Mouse (Mus musculus) splenic B cell, adult 2 months (primary cell): ENCODE data around the gene Aff1.

Experiments
- DNase-seq: peaks from one replicate; pipeline ENCODE4 v3.0.0-alpha.2; 2011; ENCODE audit warnings: low read depth, low spot score
- H3K27me3 ChIP-seq: 2 replicates; pipeline ENCODE4 v1.6.1; 2012; ENCODE audit warnings: mild to moderate bottlenecking, low read length, moderate library complexity, mixed read lengths; ENCODE audit not compliant: control insufficient read depth, poor library complexity, insufficient read depth, severe bottlenecking
- H3K36me3 ChIP-seq: 2 replicates; pipeline ENCODE4 v1.6.1; 2012; ENCODE audit warnings: mild to moderate bottlenecking, low read length, moderate library complexity, mixed read lengths; ENCODE audit not compliant: control insufficient read depth, poor library complexity, insufficient read depth, severe bottlenecking

Aff1 gene

DNA sequence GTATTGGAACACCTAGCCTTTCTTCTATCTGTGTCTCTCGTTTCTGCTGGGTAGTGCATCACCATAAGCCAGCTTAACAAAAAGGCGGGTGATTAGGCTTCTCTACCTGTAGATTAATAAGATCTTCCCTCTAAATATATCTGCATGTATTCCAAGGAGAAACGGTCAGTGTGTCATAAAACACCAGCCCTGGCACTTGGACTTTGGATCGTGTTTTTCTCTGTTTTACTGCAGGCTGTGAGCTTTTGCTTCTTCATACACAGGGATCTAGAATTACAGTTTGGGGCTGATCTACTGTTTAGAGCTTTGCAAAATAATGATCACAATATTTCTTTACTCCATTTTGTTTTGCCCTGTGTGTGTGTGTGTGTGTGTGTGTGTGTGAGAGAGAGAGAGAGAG, 84.7 kb downstream of the Aff1 start:
- Histone ChIP-seq H3K27me3 (no peaks in the 10 kb centered on the region), H3K36me3 (peaks cover 5% of the 10 kb centered on the region)
- no peak for DNase-seq

- peak; percentile 60 for DNase-seq
- Histone ChIP-seq H3K36me3 (peaks cover 5% of the 10 kb centered on the region), H3K27me3 (no peaks in the 10 kb centered on the region)
Observed at GRCm38 (mm10) chr5:103777446-103777845, 85.3 kb downstream of the Aff1 start.

DNA sequence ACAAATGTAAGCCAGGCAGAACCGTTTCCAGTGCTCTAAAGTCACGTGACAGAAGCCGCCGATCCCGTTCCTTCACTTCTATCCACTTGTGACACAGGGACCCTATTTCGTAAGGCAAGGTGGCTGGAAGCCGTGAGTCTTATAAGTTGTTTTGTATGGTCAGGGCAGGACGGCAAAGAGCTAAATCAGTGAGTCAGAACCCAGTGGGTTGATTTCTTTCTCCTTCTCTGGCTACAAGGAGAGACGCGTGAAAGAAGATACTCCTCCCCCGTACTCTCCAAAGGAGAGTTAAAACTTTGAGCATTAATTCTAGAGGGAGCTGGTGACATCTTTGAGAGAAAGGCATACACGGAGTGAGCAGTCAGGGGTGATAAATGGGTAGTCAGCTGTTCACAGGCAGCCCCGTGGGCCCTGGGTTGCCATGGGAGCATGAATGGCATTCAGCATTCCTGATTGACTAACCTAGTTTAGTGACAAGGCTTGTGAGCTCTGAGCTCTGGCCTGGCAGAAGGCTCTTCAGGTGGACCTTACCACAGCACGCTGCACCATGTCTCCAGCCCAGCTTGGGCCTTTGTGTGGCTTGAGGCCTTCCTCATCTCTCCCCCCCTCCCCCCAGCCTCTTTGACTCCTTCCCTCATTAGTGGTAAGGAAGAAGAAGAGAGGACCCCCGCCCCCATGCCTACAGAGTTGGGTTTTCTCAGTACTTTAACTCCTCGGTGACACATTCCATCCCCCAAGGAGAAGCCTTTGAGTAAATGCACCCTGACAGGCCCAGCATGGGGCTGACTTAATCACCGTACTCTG, 86.3 kb downstream of the Aff1 start:
- H3K36me3 ChIP-seq: peaks cover 5% of the 10 kb centered on the region
- H3K27me3 ChIP-seq: no peaks in the 10 kb centered on the region
- DNase-seq: peak; percentile 30

DNA sequence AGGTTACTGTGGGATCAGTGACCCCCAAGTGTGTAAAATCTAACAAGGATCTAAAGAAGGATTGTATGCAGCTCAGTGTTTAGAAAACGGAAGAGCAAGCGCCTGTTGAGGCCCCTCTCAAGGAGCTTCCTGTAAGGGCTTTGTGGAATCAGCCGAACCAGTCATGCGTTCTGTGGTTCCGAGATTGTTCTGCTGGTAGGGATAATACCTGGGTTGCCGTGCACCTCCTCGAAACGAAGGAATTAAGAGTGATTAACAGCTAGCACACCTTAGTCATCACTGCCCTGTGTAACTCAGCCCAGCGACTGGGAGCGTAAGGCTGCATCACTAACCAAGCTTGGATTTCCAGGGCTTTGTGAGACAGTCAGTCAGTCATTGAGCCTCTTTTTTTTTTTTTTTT, 87.7 kb downstream of the Aff1 start:
- Histone ChIP-seq H3K27me3 (no peaks in the 10 kb centered on the region), H3K36me3 (peaks cover 11% of the 10 kb centered on the region)
- peak; percentile 50 for DNase-seq

GRCm38 (mm10) chr5:103780266-103780665, 88.1 kb downstream of the Aff1 start:
- peaks cover 13% of the 10 kb centered on the region for H3K36me3 ChIP-seq
- H3K27me3 ChIP-seq: no peaks in the 10 kb centered on the region
- DNase-seq: no peak

DNA sequence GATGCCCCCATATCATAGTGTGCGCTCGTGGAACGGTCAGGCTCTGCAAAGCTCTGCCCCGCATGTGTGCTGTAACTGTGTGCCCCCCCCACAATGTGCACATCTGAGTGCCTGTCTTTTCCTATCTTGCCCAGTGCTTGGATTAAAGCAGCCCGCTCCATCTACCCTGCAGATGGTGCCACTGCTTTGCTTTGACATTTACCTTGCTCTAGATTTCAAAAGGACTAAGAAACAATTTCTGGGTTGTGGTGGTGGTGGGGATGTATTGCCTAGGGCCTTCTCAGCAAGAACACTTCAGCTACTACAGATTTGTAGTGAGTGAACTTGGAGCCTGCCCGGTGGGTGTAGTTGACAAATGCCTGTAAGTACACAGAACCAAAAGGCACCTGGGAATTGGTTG, 88.7 kb downstream of the Aff1 start:
- Histone ChIP-seq H3K27me3 (no peaks in the 10 kb centered on the region), H3K36me3 (peaks cover 13% of the 10 kb centered on the region)
- DNase-seq: no peak

- DNase-seq: no peak
- Histone ChIP-seq H3K36me3 (peaks cover 22% of the 10 kb centered on the region), H3K27me3 (no peaks in the 10 kb centered on the region)
Observed at GRCm38 (mm10) chr5:103783086-103783668, 91.0 kb downstream of the Aff1 start.

GRCm38 (mm10) chr5:103786096-103786495, 93.9 kb downstream of the Aff1 start:
- H3K27me3 ChIP-seq: no peaks in the 10 kb centered on the region

DNA sequence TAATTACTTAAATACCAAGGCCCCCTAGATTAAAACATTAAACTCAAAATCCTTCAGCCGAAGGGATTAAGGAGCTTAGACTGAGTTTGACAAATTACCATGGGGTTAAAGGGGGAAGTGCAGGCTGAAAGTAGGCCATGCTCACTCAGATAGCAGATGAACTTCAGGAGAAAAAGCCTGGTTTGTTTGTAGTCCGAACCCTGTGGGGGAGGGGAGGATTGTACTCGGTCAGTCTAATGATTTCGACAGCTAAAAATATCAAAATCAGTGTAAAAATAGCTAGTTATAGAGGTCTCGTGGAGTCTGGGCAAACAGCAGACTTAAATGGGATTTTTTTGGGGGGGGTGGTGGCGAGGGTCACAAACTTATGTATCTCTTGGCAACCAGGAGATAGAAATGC, 96.3 kb downstream of the Aff1 start:
- peaks cover 28% of the 10 kb centered on the region for H3K36me3 ChIP-seq
- no peak for DNase-seq
- no peaks in the 10 kb centered on the region for H3K27me3 ChIP-seq

More at GRCm38 (mm10) chr5:103786096-103786495, 93.9 kb downstream of the Aff1 start:
- H3K36me3 ChIP-seq: peaks cover 23% of the 10 kb centered on the region
- no peak for DNase-seq

- Histone ChIP-seq H3K27me3 (no peaks in the 10 kb centered on the region), H3K36me3 (peaks cover 28% of the 10 kb centered on the region)
- no peak for DNase-seq
Observed at GRCm38 (mm10) chr5:103788976-103789375, 96.8 kb downstream of the Aff1 start.

DNA sequence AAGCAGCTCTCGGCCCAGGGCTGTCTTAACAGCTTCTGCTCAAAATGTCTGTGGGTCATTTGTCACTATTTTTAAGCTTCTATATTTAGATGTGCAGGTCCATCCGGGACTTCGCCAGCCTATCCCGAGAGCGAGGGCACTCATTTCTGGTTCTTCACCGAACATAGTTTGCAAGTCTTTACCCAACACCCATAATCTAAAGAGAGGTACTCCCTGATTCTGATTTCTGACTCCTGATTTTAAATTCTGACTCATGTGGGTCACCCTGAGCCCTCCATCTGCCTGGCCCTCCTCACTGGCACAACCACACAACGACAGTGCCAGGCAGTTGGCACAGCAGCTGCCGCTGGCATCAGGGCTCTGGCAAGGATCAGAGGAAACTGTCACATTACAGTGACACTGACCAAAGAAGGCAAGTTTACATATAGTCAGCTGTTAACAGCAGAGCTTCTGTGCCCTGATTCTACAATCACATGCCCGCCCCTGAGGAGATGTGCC, 97.5 kb downstream of the Aff1 start:
- no peaks in the 10 kb centered on the region for H3K27me3 ChIP-seq
- peaks cover 22% of the 10 kb centered on the region for H3K36me3 ChIP-seq
- DNase-seq: no peak

DNA sequence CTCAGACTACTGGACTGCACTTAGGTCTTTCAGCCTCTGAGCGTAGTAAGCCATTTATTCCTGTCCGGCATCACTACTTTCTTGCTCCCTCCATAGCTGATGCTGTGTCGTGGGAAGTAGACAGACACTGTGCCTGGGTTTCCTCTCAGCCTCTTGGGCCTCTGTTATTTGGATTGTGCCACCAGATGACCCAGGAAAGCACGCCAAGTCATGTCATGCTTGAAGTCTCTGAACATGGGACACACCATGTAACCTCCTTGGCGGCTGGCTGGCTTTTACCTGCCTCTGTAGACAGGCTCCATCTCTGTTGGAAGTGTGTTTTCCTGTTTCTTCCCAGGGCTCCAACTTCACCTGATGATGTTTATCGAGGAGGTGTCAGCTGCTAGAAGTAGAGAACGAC, 99.6 kb downstream of the Aff1 start:
- no peak for DNase-seq
- Histone ChIP-seq H3K27me3 (no peaks in the 10 kb centered on the region), H3K36me3 (peaks cover 16% of the 10 kb centered on the region)

DNA sequence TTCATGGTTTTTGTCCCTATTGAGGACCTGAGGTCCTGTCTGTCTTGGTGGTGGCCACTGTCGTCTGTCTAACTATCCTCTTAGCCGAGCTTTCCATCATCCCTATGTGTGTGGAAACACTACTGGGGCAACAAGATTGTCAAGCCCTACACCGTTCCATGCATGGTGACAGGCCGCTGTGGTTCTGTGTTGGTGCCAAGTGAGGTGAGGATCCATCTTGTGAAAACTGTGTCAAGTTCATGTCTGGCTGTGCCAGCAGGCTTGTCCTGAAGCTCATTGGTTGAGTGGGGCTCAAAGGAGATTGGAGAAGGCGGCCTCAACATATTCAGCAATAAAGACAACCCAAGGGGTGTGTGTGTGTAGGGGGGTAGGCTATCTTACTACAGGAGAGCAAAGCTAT, 102.9 kb downstream of the Aff1 start:
- H3K27me3 ChIP-seq: no peaks in the 10 kb centered on the region
- peaks cover 12% of the 10 kb centered on the region; the same call in 1 of the 2 replicates for H3K36me3 ChIP-seq
- no peak for DNase-seq

DNA sequence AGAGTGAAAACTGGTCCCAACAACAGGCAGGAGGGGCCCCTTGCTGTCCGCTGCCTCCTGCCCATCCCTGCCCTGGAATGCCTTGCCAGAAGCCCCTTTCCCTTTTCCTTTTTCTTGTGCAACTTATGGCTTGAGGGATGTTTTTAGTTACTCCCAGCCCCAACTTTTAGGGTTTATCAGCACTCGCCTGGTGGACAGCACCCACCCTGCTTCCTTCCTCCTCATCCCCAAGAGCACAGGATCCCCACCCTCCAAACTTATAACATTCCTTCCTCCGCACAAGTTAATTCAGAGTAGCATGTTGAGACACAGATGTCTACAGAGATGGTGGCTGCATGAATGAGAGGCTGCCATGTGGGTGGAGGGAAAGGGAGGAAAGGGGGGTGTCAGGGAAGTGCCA, 103.9 kb downstream of the Aff1 start:
- H3K36me3 ChIP-seq: peaks cover 9% of the 10 kb centered on the region; the same call in 1 of the 2 replicates
- H3K27me3 ChIP-seq: no peaks in the 10 kb centered on the region
- no peak for DNase-seq

- Histone ChIP-seq H3K27me3 (no peaks in the 10 kb centered on the region), H3K36me3 (peaks cover 4% of the 10 kb centered on the region; the same call in 1 of the 2 replicates)
- DNase-seq: no peak
Observed at GRCm38 (mm10) chr5:103797774-103798173, 105.6 kb downstream of the Aff1 start.
